25 mouse cellular contexts compared by ENCODE assay signal in genomic region chr17:50370484-50370883, GRCm38 (mm10).
A peak's percentile ranks its signal among the peaks of the same experiment; 100 is the strongest.
DNase-seq lines count a peak whose midpoint lies in the region; ATAC-seq and TF ChIP-seq lines count a peak whose summit lies in the region.
"Had no signal": no experiment of that assay in that cellular context is flagged by ENCODE, and none has a peak within 500 bp of the region (broad histone marks: within the 10 kb centered on the region; RNA-seq: fewer than 3 reads in every experiment).

No protein-coding gene starts in this region.

- 94% methylated on average over 1 of the region's 1 CpGs for whole genome bisulfite sequencing in liver, adult 2 months
- WGBS in liver, embryonic 11.5 days = 85% methylated on average over 1 of the region's 1 CpGs
- WGBS in stomach, embryonic 15.5 days = 59% methylated on average over 1 of the region's 1 CpGs
- 69% methylated on average over 1 of the region's 1 CpGs for WGBS in stomach, postnatal 0 days
- WGBS in hindbrain, embryonic 16.5 days = 82% methylated on average over 1 of the region's 1 CpGs

- no peaks in the 10 kb centered on the region for H3K9me3 ChIP-seq in liver, embryonic 11.5 days (ENCODE audit: control insufficient read depth, low read length)
- no peaks in the 10 kb centered on the region for H3K9me3 ChIP-seq in stomach, embryonic 15.5 days
- no peaks in the 10 kb centered on the region for H3K9me3 ChIP-seq in stomach, postnatal 0 days (ENCODE audit: control insufficient read depth, low read length)
- H3K9me3 ChIP-seq in hindbrain, embryonic 16.5 days (ENCODE audit: control insufficient read depth, low read length) = no peaks in the 10 kb centered on the region
- H3K9me3 ChIP-seq: embryonic facial prominence, embryonic 10.5 days; embryonic facial prominence, embryonic 12.5 days; forebrain, embryonic 13.5 days; forebrain, embryonic 15.5 days had no signal

- no peak overlapping the region for H3K9ac ChIP-seq in liver, adult 2 months (ENCODE audit: low read depth, low read length)
- H3K9ac ChIP-seq in liver, embryonic 11.5 days (ENCODE audit: low read depth, low read length) = no peak overlapping the region
- no peak overlapping the region for H3K9ac ChIP-seq in stomach, embryonic 15.5 days
- no peak overlapping the region for H3K9ac ChIP-seq in stomach, postnatal 0 days (ENCODE audit: low read length)
- H3K9ac ChIP-seq in hindbrain, embryonic 16.5 days (ENCODE audit: low read depth, low read length) = no peak overlapping the region
- H3K9ac ChIP-seq: embryonic facial prominence, embryonic 12.5 days; forebrain, embryonic 13.5 days; forebrain, embryonic 15.5 days; forebrain, postnatal 0 days had no signal

- no peaks in the 10 kb centered on the region for H3K36me3 ChIP-seq in liver, adult 2 months (ENCODE audit: control insufficient read depth, insufficient read depth, low read length)
- no peaks in the 10 kb centered on the region for H3K36me3 ChIP-seq in liver, embryonic 11.5 days (ENCODE audit: control insufficient read depth, insufficient read depth, low read length)
- H3K36me3 ChIP-seq in stomach, embryonic 15.5 days = no peaks in the 10 kb centered on the region
- H3K36me3 ChIP-seq in stomach, postnatal 0 days (ENCODE audit: control insufficient read depth, insufficient read depth, low read length) = no peaks in the 10 kb centered on the region
- no peaks in the 10 kb centered on the region for H3K36me3 ChIP-seq in hindbrain, embryonic 16.5 days (ENCODE audit: control insufficient read depth, insufficient read depth, low read length)
- H3K36me3 ChIP-seq: embryonic facial prominence, embryonic 10.5 days; embryonic facial prominence, embryonic 12.5 days; forebrain, embryonic 15.5 days; G1E had no signal

- TF ChIP-seq EP300 in stomach, postnatal 0 days (optimal IDR thresholded peaks at IDR 0.05) = no peak

- no peak overlapping the region for H3K27ac ChIP-seq in liver, adult 2 months (replicated peaks; ENCODE audit: insufficient read depth, low read depth, low read length)
- H3K27ac ChIP-seq in liver, embryonic 11.5 days (ENCODE audit: low read depth, low read length) = no peak overlapping the region
- H3K27ac ChIP-seq in stomach, embryonic 15.5 days = no peak overlapping the region
- H3K27ac ChIP-seq in stomach, postnatal 0 days (replicated peaks) = no peak overlapping the region
- H3K27ac ChIP-seq in hindbrain, embryonic 16.5 days (ENCODE audit: low read depth, low read length) = no peak overlapping the region
- H3K27ac ChIP-seq: embryonic facial prominence, embryonic 10.5 days; embryonic facial prominence, embryonic 12.5 days; forebrain, embryonic 13.5 days; forebrain, embryonic 15.5 days had no signal

- TF ChIP-seq CTCF in liver, adult 2 months (IDR thresholded peaks at IDR 0.05; ENCODE audit: low read depth, low read length) = no peak
- TF ChIP-seq CTCF in stomach, postnatal 0 days (IDR thresholded peaks at IDR 0.05; ENCODE audit: low read depth) = no peak

- peaks cover 4% of the 10 kb centered on the region; the same call in 1 of the 2 replicates for H3K4me1 ChIP-seq in liver, adult 2 months (ENCODE audit: control insufficient read depth, insufficient read depth, low read length)
- no peaks in the 10 kb centered on the region for H3K4me1 ChIP-seq in liver, embryonic 11.5 days (replicated peaks; ENCODE audit: control insufficient read depth, insufficient read depth, low read length)
- H3K4me1 ChIP-seq in stomach, embryonic 15.5 days = 0 out of 2 replicates have a peak, but pooled peaks cover 4% of the 10 kb centered on the region
- H3K4me1 ChIP-seq in stomach, postnatal 0 days (replicated peaks; ENCODE audit: control insufficient read depth, insufficient read depth) = no peaks in the 10 kb centered on the region
- no peaks in the 10 kb centered on the region for H3K4me1 ChIP-seq in hindbrain, embryonic 16.5 days (ENCODE audit: control insufficient read depth, insufficient read depth, low read depth, low read length)
- H3K4me1 ChIP-seq: embryonic facial prominence, embryonic 10.5 days; embryonic facial prominence, embryonic 12.5 days; forebrain, embryonic 13.5 days; forebrain, embryonic 15.5 days had no signal

- H3K4me3 ChIP-seq in liver, adult 2 months (ENCODE audit: insufficient read depth, low read depth, low read length) = no peak overlapping the region
- no peak overlapping the region for H3K4me3 ChIP-seq in liver, embryonic 11.5 days (ENCODE audit: low read depth, low read length)
- no peak overlapping the region for H3K4me3 ChIP-seq in stomach, embryonic 15.5 days (replicated peaks)
- no peak overlapping the region for H3K4me3 ChIP-seq in stomach, postnatal 0 days (ENCODE audit: low read depth, low read length)
- H3K4me3 ChIP-seq in hindbrain, embryonic 16.5 days (ENCODE audit: low read length) = no peak overlapping the region
- H3K4me3 ChIP-seq: embryonic facial prominence, embryonic 10.5 days; embryonic facial prominence, embryonic 12.5 days; forebrain, embryonic 13.5 days; forebrain, embryonic 15.5 days had no signal

- no peak overlapping the region for H3K4me2 ChIP-seq in liver, embryonic 11.5 days
- H3K4me2 ChIP-seq in stomach, embryonic 15.5 days = no peak overlapping the region
- no peak overlapping the region for H3K4me2 ChIP-seq in stomach, postnatal 0 days (replicated peaks; ENCODE audit: low read depth)
- H3K4me2 ChIP-seq in hindbrain, embryonic 16.5 days (ENCODE audit: low read length) = no peak overlapping the region
- H3K4me2 ChIP-seq: embryonic facial prominence, embryonic 12.5 days; forebrain, embryonic 13.5 days; forebrain, embryonic 15.5 days had no signal

- ATAC-seq in liver, embryonic 11.5 days (replicated peaks; ENCODE audit: low FRiP score) = no peak
- ATAC-seq in stomach, embryonic 15.5 days (ENCODE audit: insufficient read depth, low FRiP score, low read depth) = peak; percentile 71; the same call in 1 of the 2 replicates
- peak; percentile 71 for ATAC-seq in stomach, postnatal 0 days (ENCODE audit: low FRiP score, low TSS enrichment)
- ATAC-seq in hindbrain, embryonic 16.5 days = no peak
- ATAC-seq: CD4-positive, CD25-positive, alpha-beta regulatory T cell, adult 4 months; forebrain, embryonic 13.5 days; forebrain, embryonic 15.5 days; forebrain, postnatal 0 days; Patski had no signal

- TF ChIP-seq POLR2A in liver, adult 2 months (IDR thresholded peaks at IDR 0.05; ENCODE audit: extremely low read depth, insufficient read depth, low read length) = no peak

- no peaks in the 10 kb centered on the region for H3K27me3 ChIP-seq in liver, adult 2 months (ENCODE audit: control insufficient read depth, insufficient read depth, low read length)
- no peaks in the 10 kb centered on the region for H3K27me3 ChIP-seq in liver, embryonic 11.5 days (replicated peaks; ENCODE audit: control insufficient read depth, insufficient read depth, low read length)
- no peaks in the 10 kb centered on the region for H3K27me3 ChIP-seq in stomach, embryonic 15.5 days (replicated peaks)
- H3K27me3 ChIP-seq in stomach, postnatal 0 days (ENCODE audit: control insufficient read depth, insufficient read depth, low read length) = no peaks in the 10 kb centered on the region
- no peaks in the 10 kb centered on the region for H3K27me3 ChIP-seq in hindbrain, embryonic 16.5 days (replicated peaks; ENCODE audit: control insufficient read depth, insufficient read depth, low read length)
- H3K27me3 ChIP-seq: CH12.LX; embryonic facial prominence, embryonic 12.5 days; forebrain, embryonic 13.5 days; forebrain, embryonic 15.5 days had no signal

- H3K79me2 ChIP-seq in liver, adult 2 months (ENCODE audit: control insufficient read depth, insufficient read depth, low read length) = no peaks in the 10 kb centered on the region

- peak; percentile 34 for DNase-seq in adrenal gland, adult 2 months
- DNase-seq in adrenal gland, postnatal 10 days = no peak
- peak; percentile 66 for DNase-seq in liver, adult 2 months (ENCODE audit: extremely low read depth, low read depth, low spot score)
- no peak for DNase-seq in liver, embryonic 11.5 days (ENCODE audit: low spot score)
- DNase-seq in stomach, postnatal 0 days (ENCODE audit: low spot score) = no peak
- DNase-seq in cerebellum, adult 11 months = no peak
- DNase-seq: adrenal gland, adult 8-10 months; adrenal gland, postnatal 25 days; B cell, adult 2 months; cerebellum, adult 11-12 months; cerebellum, adult 2 months; cerebellum, adult 9-10 months; cerebellum, postnatal 10 days; cerebellum, postnatal 25 days; forebrain, postnatal 0 days had no signal

Comparison
In these comparisons a context has a peak if more than half of its experiments do, and no peak if none do; other contexts are left out.
1. DNase-seq: peak in adrenal gland, adult 2 months (single experiment) and liver, adult 2 months (single experiment); none in adrenal gland, postnatal 10 days (single experiment), liver, embryonic 11.5 days (single experiment), stomach, postnatal 0 days (single experiment) and cerebellum, adult 11 months (single experiment).
2. ATAC-seq: peak in stomach, embryonic 15.5 days (single experiment) and stomach, postnatal 0 days (single experiment); none in liver, embryonic 11.5 days (single experiment) and hindbrain, embryonic 16.5 days (single experiment).